ENCODE assay signal across 15 mouse cellular contexts in the genomic region with DNA sequence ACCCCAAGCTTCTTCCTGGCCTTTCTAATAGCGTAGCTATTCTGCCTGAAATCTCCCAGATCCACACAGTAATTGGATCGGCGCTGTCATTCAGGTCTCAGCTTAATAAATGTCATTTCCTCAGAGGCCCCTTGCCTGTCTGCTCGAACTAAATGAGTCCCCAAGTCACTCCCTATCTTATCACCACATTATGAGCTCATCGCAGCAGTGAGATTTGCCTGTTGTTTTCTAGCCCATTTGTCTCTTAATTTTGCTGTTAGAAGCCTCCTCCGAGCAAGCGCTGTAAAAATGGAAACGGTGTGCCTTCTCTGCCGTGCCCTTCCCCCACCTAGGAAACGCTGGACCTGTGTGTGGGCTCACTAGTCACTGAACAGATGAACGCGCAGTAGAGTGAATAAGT.
DNase-seq lines count a peak whose midpoint lies in the region; ATAC-seq and TF ChIP-seq lines count a peak whose summit lies in the region.
"Had no signal": no experiment of that assay in that cellular context is flagged by ENCODE, and none has a peak within 500 bp of the region (broad histone marks: within the 10 kb centered on the region; RNA-seq: fewer than 3 reads in every experiment).

No protein-coding gene starts in this region.

- H3K36me3 ChIP-seq in heart, embryonic 10.5 days: no peaks in the 10 kb centered on the region
- H3K36me3 ChIP-seq in hindbrain, embryonic 12.5 days: no peaks in the 10 kb centered on the region
- no peaks in the 10 kb centered on the region for H3K36me3 ChIP-seq in midbrain, embryonic 16.5 days (ENCODE audit: control insufficient read depth, insufficient read depth, low read length)
- H3K36me3 ChIP-seq: limb, embryonic 13.5 days had no signal

- H3K9ac ChIP-seq in hindbrain, embryonic 12.5 days: no peak overlapping the region
- no peak overlapping the region for H3K9ac ChIP-seq in midbrain, embryonic 16.5 days (ENCODE audit: low read depth, low read length)
- H3K9ac ChIP-seq: limb, embryonic 13.5 days had no signal

- H3K4me2 ChIP-seq in hindbrain, embryonic 12.5 days (replicated peaks): no peak overlapping the region
- peak overlapping the region; percentile 15; the same call in 1 of the 2 replicates for H3K4me2 ChIP-seq in midbrain, embryonic 16.5 days (ENCODE audit: low read length)
- H3K4me2 ChIP-seq: limb, embryonic 13.5 days had no signal

- ATAC-seq in hindbrain, embryonic 12.5 days (ENCODE audit: low FRiP score): peak; percentile 68
- ATAC-seq in midbrain, embryonic 16.5 days: peak; percentile 69
- ATAC-seq in megakaryocyte, adult 5-6 weeks (ENCODE audit: poor library complexity, severe bottlenecking): no peak

- no peak overlapping the region for H3K27ac ChIP-seq in heart, embryonic 10.5 days
- H3K27ac ChIP-seq in left cerebral cortex, adult 2 months: no peak overlapping the region
- peak overlapping the region; percentile 79 for H3K27ac ChIP-seq in hindbrain, embryonic 12.5 days
- H3K27ac ChIP-seq in midbrain, embryonic 16.5 days (ENCODE audit: low read length): peak overlapping the region; percentile 50
- H3K27ac ChIP-seq: heart, adult 2 months; limb, embryonic 13.5 days had no signal

- H3K4me3 ChIP-seq in heart, embryonic 10.5 days: peak overlapping the region; percentile 9; the same call in 1 of the 2 replicates
- H3K4me3 ChIP-seq in left cerebral cortex, adult 2 months: no peak overlapping the region
- no peak overlapping the region for H3K4me3 ChIP-seq in hindbrain, embryonic 12.5 days
- no peak overlapping the region for H3K4me3 ChIP-seq in midbrain, embryonic 16.5 days (ENCODE audit: low read depth, low read length)
- H3K4me3 ChIP-seq: heart, adult 2 months; limb, embryonic 13.5 days; myocyte had no signal

- peaks cover 21% of the 10 kb centered on the region for H3K4me1 ChIP-seq in heart, embryonic 10.5 days
- peaks cover 19% of the 10 kb centered on the region for H3K4me1 ChIP-seq in hindbrain, embryonic 12.5 days
- peaks cover 3% of the 10 kb centered on the region; the same call in 1 of the 2 replicates for H3K4me1 ChIP-seq in midbrain, embryonic 16.5 days (ENCODE audit: control insufficient read depth, insufficient read depth, low read length)

- no peaks in the 10 kb centered on the region for H3K27me3 ChIP-seq in heart, embryonic 10.5 days (ENCODE audit: insufficient read depth, poor library complexity, severe bottlenecking)
- H3K27me3 ChIP-seq in hindbrain, embryonic 12.5 days: no peaks in the 10 kb centered on the region
- no peaks in the 10 kb centered on the region for H3K27me3 ChIP-seq in midbrain, embryonic 16.5 days (ENCODE audit: control insufficient read depth, insufficient read depth, low read depth, low read length)
- H3K27me3 ChIP-seq: limb, embryonic 13.5 days had no signal

- intact Hi-C loops in heart, postnatal 25 days (cut with DNase I): no loop called here
- intact Hi-C loops in left cerebral cortex, postnatal 36 days (cut with DNase I): no loop called here
- intact Hi-C loops in left cerebral cortex, adult 2 months (cut with DNase I): no loop called here

- 43% methylated on average over 12 of the region's 12 CpGs for WGBS in heart, embryonic 10.5 days
- 71% methylated on average over 12 of the region's 12 CpGs for WGBS in hindbrain, embryonic 12.5 days
- whole genome bisulfite sequencing in midbrain, embryonic 16.5 days: 52% methylated on average over 12 of the region's 12 CpGs

- no peaks in the 10 kb centered on the region for H3K9me3 ChIP-seq in heart, embryonic 10.5 days
- H3K9me3 ChIP-seq in hindbrain, embryonic 12.5 days (replicated peaks): no peaks in the 10 kb centered on the region
- H3K9me3 ChIP-seq in midbrain, embryonic 16.5 days (replicated peaks; ENCODE audit: control insufficient read depth, low read length, poor library complexity, severe bottlenecking): no peaks in the 10 kb centered on the region
- H3K9me3 ChIP-seq: limb, embryonic 13.5 days had no signal

- no peak for DNase-seq in heart, embryonic 10.5 days (ENCODE audit: low spot score)
- DNase-seq in heart, postnatal 25 days (ENCODE audit: low spot score): no peak
- peak; percentile 32 to 37 for DNase-seq in left cerebral cortex, postnatal 36 days (ENCODE audit: low spot score in 2 of 2)
- DNase-seq in left cerebral cortex, adult 2 months (ENCODE audit: extremely low spot score in 1 of 2, low spot score in 2 of 2): no peak
- no peak for DNase-seq in kidney, postnatal 4 days
- DNase-seq: adrenal gland, postnatal 10 days; cerebellum, postnatal 14 days; heart, adult 2 months; kidney, adult 8-10 months; lung, postnatal 4 days had no signal

- TF ChIP-seq CTCF in left cerebral cortex, adult 2 months (IDR thresholded peaks at IDR 0.05): no peak

Comparison
In these comparisons a context has a peak if more than half of its experiments do, and no peak if none do; other contexts are left out.
1. DNase-seq: peak in left cerebral cortex, postnatal 36 days (2 of 2); none in heart, embryonic 10.5 days (single experiment), heart, postnatal 25 days (single experiment), left cerebral cortex, adult 2 months (0 of 2) and kidney, postnatal 4 days (0 of 2).
2. H3K27ac ChIP-seq: peak in hindbrain, embryonic 12.5 days (single experiment) and midbrain, embryonic 16.5 days (single experiment); none in heart, embryonic 10.5 days (single experiment) and left cerebral cortex, adult 2 months (single experiment).